Mouse (Mus musculus) natural killer cell, adult 2 months (primary cell): ENCODE results near the gene Fzd5.
A peak's percentile ranks its signal among the peaks of the same experiment; 100 is the strongest.

Experiments
- DNase-seq, 2 experiments: peaks; one replicate each; pipeline ENCODE4 v3.0.0; 2022; ENCODE audit warnings: low spot score in 2 of 2

Gene Fzd5

GRCm38 (mm10) chr1:64733453-64734245, 3.9 kb downstream of the Fzd5 start:
- no peak for DNase-seq

- DNase-seq: no peak
Observed at GRCm38 (mm10) chr1:64732637-64733200, 4.8 kb downstream of the Fzd5 start.

GRCm38 (mm10) chr1:64732161-64732560, 5.4 kb downstream of the Fzd5 start:
- no peak for DNase-seq

- DNase-seq: no peak
Observed at GRCm38 (mm10) chr1:64731341-64732020, 6.1 kb downstream of the Fzd5 start.

- DNase-seq: no peak
Observed at GRCm38 (mm10) chr1:64730046-64730445, 7.5 kb downstream of the Fzd5 start.

GRCm38 (mm10) chr1:64721034-64721587, 16.4 kb downstream of the Fzd5 start:
- DNase-seq: no peak

- peak; percentile 10 to 51 for DNase-seq
Observed at GRCm38 (mm10) chr1:64717504-64717903, 20.0 kb downstream of the Fzd5 start.

GRCm38 (mm10) chr1:64716589-64717304, 20.8 kb downstream of the Fzd5 start:
- DNase-seq: no peak

- DNase-seq: no peak
Observed at GRCm38 (mm10) chr1:64715458-64715857, 22.1 kb downstream of the Fzd5 start.

GRCm38 (mm10) chr1:64712006-64712760, 25.4 kb downstream of the Fzd5 start:
- no peak for DNase-seq

GRCm38 (mm10) chr1:64709891-64710290, 27.7 kb downstream of the Fzd5 start:
- peak in 1 of 2 experiments; percentile 19 for DNase-seq

- DNase-seq: no peak
Observed at GRCm38 (mm10) chr1:64706610-64707009, 30.9 kb downstream of the Fzd5 start.

GRCm38 (mm10) chr1:64705230-64705629, 32.3 kb downstream of the Fzd5 start:
- DNase-seq: peak; percentile 40 to 63

- DNase-seq: no peak
Observed at GRCm38 (mm10) chr1:64701780-64702179, 35.8 kb downstream of the Fzd5 start.

GRCm38 (mm10) chr1:64695156-64695555, 42.4 kb downstream of the Fzd5 start:
- DNase-seq: no peak

- peak in 1 of 2 experiments; percentile 4 for DNase-seq
Observed at GRCm38 (mm10) chr1:64691581-64691980, 46.0 kb downstream of the Fzd5 start.

- DNase-seq: no peak
Observed at GRCm38 (mm10) chr1:64691121-64691551, 46.4 kb downstream of the Fzd5 start.

- peak; percentile 98 to 99 for DNase-seq
Observed at GRCm38 (mm10) chr1:64690213-64691013, 47.1 kb downstream of the Fzd5 start, which contains the start of gene Ccnyl1. Gene Ccnyl1, plus strand, starts transcription at chr1:64690455.

GRCm38 (mm10) chr1:64689561-64690212, 47.9 kb downstream of the Fzd5 start:
- no peak for DNase-seq

- DNase-seq: no peak
Observed at GRCm38 (mm10) chr1:64688046-64688445, 49.5 kb downstream of the Fzd5 start.
